Mouse (Mus musculus) lung, adult 2 months (tissue): Measurements from ENCODE around the gene Cnn1.

ENCODE experiments used
- CTCF ChIP-seq: fragments of 200-500 bp; IDR thresholded peaks from 2 replicates; pipeline ENCODE4 v1.5.1; 2011; ENCODE audit warnings: mild to moderate bottlenecking, low read length, control low read depth; ENCODE audit not compliant: insufficient read depth
- POLR2A ChIP-seq: fragments of 200-500 bp; IDR thresholded peaks from 2 replicates; pipeline ENCODE4 v1.6.1; 2011; ENCODE audit warnings: low read depth, mild to moderate bottlenecking, control low read depth, low read length, borderline replicate concordance; ENCODE audit errors: extremely low read depth

- TF ChIP-seq POLR2A (no peak), CTCF (no peak)
These were observed 14.4 kb upstream of the Cnn1 start for GRCm38 (mm10) chr9:22084667-22085021.
